Comparison of ENCODE assay signal across 8 mouse cellular contexts in genomic region chr6:134917087-134917486, GRCm38 (mm10). TPM values are rescaled to one million over a fixed set of nuclear protein-coding genes. Genes with fewer than 3 reads are reported as not detected.
A peak's percentile ranks its signal among the peaks of the same experiment; 100 is the strongest.
DNase-seq lines count a peak whose midpoint lies in the region; ATAC-seq and TF ChIP-seq lines count a peak whose summit lies in the region.

No protein-coding gene starts in this region.

- no peak for ATAC-seq in hindbrain, embryonic 16.5 days
- ATAC-seq in limb, embryonic 12.5 days (ENCODE audit: insufficient number of reproducible peaks, insufficient read depth, low FRiP score, low TSS enrichment, low read depth), result no peak
- no peak for ATAC-seq in midbrain, embryonic 13.5 days
- no peak for ATAC-seq in stomach, embryonic 15.5 days (ENCODE audit: insufficient read depth, low FRiP score, low read depth)

- H3K9me3 ChIP-seq in hindbrain, embryonic 16.5 days (ENCODE audit: control insufficient read depth, low read length), result no peaks in the 10 kb centered on the region
- no peaks in the 10 kb centered on the region for H3K9me3 ChIP-seq in limb, embryonic 12.5 days
- no peaks in the 10 kb centered on the region for H3K9me3 ChIP-seq in midbrain, embryonic 13.5 days
- H3K9me3 ChIP-seq in stomach, embryonic 15.5 days, result no peaks in the 10 kb centered on the region

- no peak overlapping the region for H3K27ac ChIP-seq in bone marrow macrophage, adult 2 months (ENCODE audit: insufficient read depth, low read depth, low read length)
- no peak overlapping the region; the same call in 1 of the 2 replicates for H3K27ac ChIP-seq in hindbrain, embryonic 16.5 days (ENCODE audit: low read depth, low read length)
- peak overlapping the region; percentile 66 for H3K27ac ChIP-seq in limb, embryonic 12.5 days
- H3K27ac ChIP-seq in midbrain, embryonic 13.5 days, result 0 out of 2 replicates have a peak overlapping the region, but pooled peaks have one; percentile 35
- H3K27ac ChIP-seq in stomach, embryonic 15.5 days, result peak overlapping the region; percentile 69

- H3K4me1 ChIP-seq in bone marrow macrophage, adult 2 months (ENCODE audit: control insufficient read depth, insufficient read depth, low read length), result 0 out of 2 replicates have a peak, but pooled peaks cover 2% of the 10 kb centered on the region
- peaks cover 12% of the 10 kb centered on the region for H3K4me1 ChIP-seq in hindbrain, embryonic 16.5 days (ENCODE audit: control insufficient read depth, insufficient read depth, low read depth, low read length)
- H3K4me1 ChIP-seq in limb, embryonic 12.5 days (replicated peaks), result peaks cover 26% of the 10 kb centered on the region
- peaks cover 25% of the 10 kb centered on the region for H3K4me1 ChIP-seq in midbrain, embryonic 13.5 days (replicated peaks)
- H3K4me1 ChIP-seq in stomach, embryonic 15.5 days, result peaks cover 10% of the 10 kb centered on the region; the same call in 1 of the 2 replicates

- TF ChIP-seq CTCF in bone marrow macrophage, adult 2 months (IDR thresholded peaks at IDR 0.05; ENCODE audit: low read depth, low read length), result no peak

- H3K36me3 ChIP-seq in hindbrain, embryonic 16.5 days (ENCODE audit: control insufficient read depth, insufficient read depth, low read length), result no peaks in the 10 kb centered on the region
- H3K36me3 ChIP-seq in limb, embryonic 12.5 days, result 0 out of 2 replicates have a peak, but pooled peaks cover 2% of the 10 kb centered on the region
- no peaks in the 10 kb centered on the region for H3K36me3 ChIP-seq in midbrain, embryonic 13.5 days
- no peaks in the 10 kb centered on the region for H3K36me3 ChIP-seq in stomach, embryonic 15.5 days

- TF ChIP-seq POLR2A in bone marrow macrophage, adult 2 months (IDR thresholded peaks at IDR 0.05; ENCODE audit: borderline replicate concordance, low read depth, low read length), result no peak

- peak; percentile 56 for DNase-seq in layer of hippocampus, adult 11-12 months (ENCODE audit: low spot score)
- no peak for DNase-seq in layer of hippocampus, postnatal 25 days (ENCODE audit: extremely low spot score in 1 of 2, low spot score in 1 of 2)
- DNase-seq in forelimb bud, embryonic 11.5 days (ENCODE audit: low read depth, low spot score), result peak; percentile 32

- peak overlapping the region; percentile 59 for H3K4me2 ChIP-seq in hindbrain, embryonic 16.5 days (ENCODE audit: low read length)
- H3K4me2 ChIP-seq in limb, embryonic 12.5 days, result peak overlapping the region; percentile 85
- peak overlapping the region; percentile 55 for H3K4me2 ChIP-seq in midbrain, embryonic 13.5 days (replicated peaks)
- H3K4me2 ChIP-seq in stomach, embryonic 15.5 days, result peak overlapping the region; percentile 73

- WGBS in hindbrain, embryonic 16.5 days, result under 1% methylated on average over 11 of the region's 11 CpGs
- 2% methylated on average over 11 of the region's 11 CpGs for WGBS in limb, embryonic 12.5 days
- under 1% methylated on average over 11 of the region's 11 CpGs for WGBS in midbrain, embryonic 13.5 days
- 2% methylated on average over 11 of the region's 11 CpGs for WGBS in stomach, embryonic 15.5 days

- H3K4me3 ChIP-seq in bone marrow macrophage, adult 2 months (ENCODE audit: insufficient read depth, low read length), result peak overlapping the region; percentile 44
- peak overlapping the region; percentile 39 for H3K4me3 ChIP-seq in hindbrain, embryonic 16.5 days (ENCODE audit: low read length)
- peak overlapping the region; percentile 46 for H3K4me3 ChIP-seq in limb, embryonic 12.5 days (replicated peaks)
- peak overlapping the region; percentile 38 for H3K4me3 ChIP-seq in midbrain, embryonic 13.5 days (replicated peaks)
- H3K4me3 ChIP-seq in stomach, embryonic 15.5 days (replicated peaks), result peak overlapping the region; percentile 45

- peaks cover 3% of the 10 kb centered on the region; the same call in 1 of the 2 replicates for H3K27me3 ChIP-seq in hindbrain, embryonic 16.5 days (replicated peaks; ENCODE audit: control insufficient read depth, insufficient read depth, low read length)
- peaks cover 4% of the 10 kb centered on the region; the same call in 1 of the 2 replicates for H3K27me3 ChIP-seq in limb, embryonic 12.5 days
- peaks cover 8% of the 10 kb centered on the region; the same call in 1 of the 2 replicates for H3K27me3 ChIP-seq in midbrain, embryonic 13.5 days
- H3K27me3 ChIP-seq in stomach, embryonic 15.5 days (replicated peaks), result no peaks in the 10 kb centered on the region

- peak overlapping the region; percentile 52; the same call in 1 of the 2 replicates for H3K9ac ChIP-seq in hindbrain, embryonic 16.5 days (ENCODE audit: low read depth, low read length)
- peak overlapping the region; percentile 58 for H3K9ac ChIP-seq in limb, embryonic 12.5 days (replicated peaks)
- H3K9ac ChIP-seq in midbrain, embryonic 13.5 days (replicated peaks), result peak overlapping the region; percentile 57
- H3K9ac ChIP-seq in stomach, embryonic 15.5 days, result peak overlapping the region; percentile 13; the same call in 1 of the 2 replicates

RNA-seq across cellular contexts. Expression of gene Cdkn1b, which starts 3.1 kb away (rescaled TPM):
- total RNA-seq in layer of hippocampus, postnatal 25 days (2021), result 10 to 100 TPM; 51.3 to 51.5 TPM
- 84.8 and 88.6 TPM in 2 replicates for polyA plus RNA-seq in bone marrow macrophage, adult 2 months (2012; ENCODE audit: insufficient read depth, insufficient read length, missing spikeins)
- 12.6 and 15.1 TPM in 2 replicates for polyA plus RNA-seq in hindbrain, embryonic 16.5 days (2015; fragmentation: Nextera tagmentation; extraction: Ambion mirVana)
- 18.5 and 18.8 TPM in 2 replicates for polyA plus RNA-seq in limb, embryonic 12.5 days (2016; fragmentation: Nextera tagmentation; extraction: Ambion mirVana)
- polyA plus RNA-seq in midbrain, embryonic 13.5 days (2015; fragmentation: Nextera tagmentation; extraction: Ambion mirVana), result 33.8 and 35.1 TPM in 2 replicates
- 17.9 and 19.7 TPM in 2 replicates for polyA plus RNA-seq in stomach, embryonic 15.5 days (2015; fragmentation: Nextera tagmentation; extraction: Ambion mirVana)

RNA-seq across cellular contexts. Expression of gene Gpr19, which starts 18.7 kb away (rescaled TPM):
- 10 to 100 TPM; 25.2 to 28.3 TPM for total RNA-seq in layer of hippocampus, postnatal 25 days (2021)
- polyA plus RNA-seq in bone marrow macrophage, adult 2 months (2012; ENCODE audit: insufficient read depth, insufficient read length, missing spikeins), result 6.6 and 7.3 TPM in 2 replicates
- polyA plus RNA-seq in hindbrain, embryonic 16.5 days (2015; fragmentation: Nextera tagmentation; extraction: Ambion mirVana), result 36.1 and 41.3 TPM in 2 replicates
- 8.3 and 8.6 TPM in 2 replicates for polyA plus RNA-seq in limb, embryonic 12.5 days (2016; fragmentation: Nextera tagmentation; extraction: Ambion mirVana)
- polyA plus RNA-seq in midbrain, embryonic 13.5 days (2015; fragmentation: Nextera tagmentation; extraction: Ambion mirVana), result 45.0 and 47.9 TPM in 2 replicates
- polyA plus RNA-seq in stomach, embryonic 15.5 days (2015; fragmentation: Nextera tagmentation; extraction: Ambion mirVana), result 9.8 and 12.6 TPM in 2 replicates

Comparison
In these comparisons a context has a peak if more than half of its experiments do, and no peak if none do; other contexts are left out.
1. DNase-seq: peak in layer of hippocampus, adult 11-12 months (single experiment) and forelimb bud, embryonic 11.5 days (single experiment); none in layer of hippocampus, postnatal 25 days (0 of 2).
2. H3K27ac ChIP-seq: peak in limb, embryonic 12.5 days (single experiment), midbrain, embryonic 13.5 days (single experiment) and stomach, embryonic 15.5 days (single experiment); none in bone marrow macrophage, adult 2 months (single experiment) and hindbrain, embryonic 16.5 days (single experiment).
3. Peak in every context shown above with its lines, with median percentiles within 50 percentile points of each other: H3K4me3 ChIP-seq, H3K4me2 ChIP-seq and H3K9ac ChIP-seq.